Mouse (Mus musculus) retina, adult 2 months (tissue): ENCODE results near the gene Tmem143.
A peak's percentile ranks its signal among the peaks of the same experiment; 100 is the strongest.
"Not testable (repeated sequence)": the region's sequence is repeated elsewhere in the genome, so short reads cannot be mapped to it uniquely, and the experiment has no call there.

Experiments used
- DNase-seq: peaks from one replicate; pipeline ENCODE4 v3.0.0-alpha.2; 2012; ENCODE audit warnings: low read depth, low spot score

Gene Tmem143

GRCm38 (mm10) chr7:45922928-45923761 is 26.4 kb downstream of the Tmem143 start:
- DNase-seq = peak; percentile 81

GRCm38 (mm10) chr7:45923762-45924428 is 27.2 kb downstream of the Tmem143 start, which contains the start of gene Ccdc114:
Ccdc114 (plus strand) TSS chr7:45924072.
- DNase-seq = no peak

- no peak for DNase-seq
Measured at GRCm38 (mm10) chr7:45924429-45924816, 27.7 kb downstream of the Tmem143 start.

- DNase-seq = no peak
Measured at GRCm38 (mm10) chr7:45928626-45929295, 32.0 kb downstream of the Tmem143 start.

- no peak for DNase-seq
Measured at GRCm38 (mm10) chr7:45929688-45930087, 32.9 kb downstream of the Tmem143 start.

GRCm38 (mm10) chr7:45933766-45934165 is 37.0 kb downstream of the Tmem143 start:
- not testable (repeated sequence) for DNase-seq

GRCm38 (mm10) chr7:45935114-45935513 is 38.4 kb downstream of the Tmem143 start:
- DNase-seq = peak; percentile 40

GRCm38 (mm10) chr7:45939836-45940235 is 43.1 kb downstream of the Tmem143 start:
- no peak for DNase-seq

- DNase-seq = no peak
Measured at GRCm38 (mm10) chr7:45941986-45942385, 45.2 kb downstream of the Tmem143 start.

GRCm38 (mm10) chr7:45943280-45943679 is 46.5 kb downstream of the Tmem143 start:
- DNase-seq = not testable (repeated sequence)

GRCm38 (mm10) chr7:45949061-45949460 is 52.3 kb downstream of the Tmem143 start:
- no peak for DNase-seq

GRCm38 (mm10) chr7:45956611-45957010 is 59.9 kb downstream of the Tmem143 start:
- DNase-seq = no peak
